Mouse (Mus musculus) gastrocnemius, postnatal 36 days (tissue): ENCODE results near the gene Tnnt1. TPM values are rescaled to one million over a fixed set of nuclear protein-coding genes. Genes with fewer than 3 reads are reported as not detected.
A peak's percentile ranks its signal among the peaks of the same experiment; 100 is the strongest.

Source experiments
- DNase-seq, 2 experiments: peaks; one replicate each; pipeline ENCODE4 v3.0.0; 2022
- intact Hi-C: fragments of 180-260 bp; cut with DNase I; formaldehyde crosslinking; loops from one replicate; pipeline ENCODE4 v1.15.1; 2025
- total RNA-seq, 2 experiments: library from RNA; stranded (reverse); gene quantifications; 2 replicates each; pipeline ENCODE4 v1.2.3; 2021

The Tnnt1 gene
- total RNA-seq, 2 experiments from 2014 or later: 181 to 818 TPM

- peak in 1 of 2 experiments; percentile 1 for DNase-seq
- intact Hi-C loops: no loop called here
Measured at GRCm38 (mm10) chr7:4460576-4461434, 55.4 kb downstream of the Tnnt1 start, which contains the start of gene Eps8l1. TSS of gene Eps8l1 (plus strand) at chr7:4460674.

Other genes starting within 250 kb of the Tnnt1 start
- gene Ncr1, start 178.7 kb downstream of the Tnnt1 start, total RNA-seq: not detected
- gene Gp6, start 118.6 kb downstream of the Tnnt1 start, total RNA-seq: not detected
- gene Rdh13, start 70.7 kb downstream of the Tnnt1 start, total RNA-seq: 10 to 100 TPM; 13.4 to 15.4 TPM
- gene Eps8l1, start 55.7 kb downstream of the Tnnt1 start, total RNA-seq: 1 to 10 TPM in 1 of 2 experiments, under 1 TPM in 1; 0.59 to 1.5 TPM
- gene Ppp1r12c, start 14.7 kb downstream of the Tnnt1 start, total RNA-seq: 10 to 100 TPM; 18.3 to 19.4 TPM
- under 1 TPM; 0.44 to 0.64 TPM for gene Tnni3, start 7.8 kb upstream of the Tnnt1 start, total RNA-seq
- gene Dnaaf3, start 16.1 kb upstream of the Tnnt1 start, total RNA-seq: not detected
- not detected for gene Syt5, start 31.2 kb upstream of the Tnnt1 start, total RNA-seq
- not detected for gene Ptprh, start 87.7 kb upstream of the Tnnt1 start, total RNA-seq
- 1 to 10 TPM; 2.5 to 3.2 TPM for gene Tmem86b, start 115.0 kb upstream of the Tnnt1 start, total RNA-seq
- 10 to 100 TPM; 40.2 to 42.4 TPM for gene Ppp6r1, start 142.6 kb upstream of the Tnnt1 start, total RNA-seq
- gene Hspbp1, start 168.7 kb upstream of the Tnnt1 start, total RNA-seq: 10 to 100 TPM; 22.4 to 24.9 TPM
- gene Brsk1, start 174.2 kb upstream of the Tnnt1 start, total RNA-seq: 1 to 10 TPM in 1 of 2 experiments, under 1 TPM in 1; 0.54 to 1.6 TPM
- gene Tmem150b, start 208.9 kb upstream of the Tnnt1 start, total RNA-seq: not detected
- 10 to 100 TPM in 1 of 2 experiments, 1 to 10 TPM in 1; 9.7 to 10.5 TPM for gene Kmt5c, start 223.7 kb upstream of the Tnnt1 start, total RNA-seq
- gene Cox6b2, start 236.7 kb upstream of the Tnnt1 start, total RNA-seq: 1 to 10 TPM; 1.4 to 1.9 TPM